Mouse (Mus musculus) embryonic fibroblast, embryonic 13.5 days (primary cell): ENCODE measurements around the gene Bach2.

ENCODE experiments used
- CTCF ChIP-seq: IDR thresholded peaks from 2 replicates; pipeline ENCODE4 v1.5.1; 2011; ENCODE audit warnings: mild to moderate bottlenecking, control low read depth, low read length, moderate library complexity, borderline replicate concordance; ENCODE audit not compliant: insufficient read depth
- POLR2A ChIP-seq: IDR thresholded peaks from 2 replicates; pipeline ENCODE4 v1.6.1; 2011; ENCODE audit warnings: low read depth, mild to moderate bottlenecking, control low read depth, low read length, moderate library complexity

GRCm38 (mm10) chr4:32351661-32352246 is 113.2 kb downstream of the Bach2 start:
- no peak for TF ChIP-seq CTCF
- no peak for TF ChIP-seq POLR2A
